Comparison of ENCODE assay signal across 9 mouse cellular contexts in genomic region chr2:43816788-43817581, GRCm38 (mm10).
DNase-seq lines count a peak whose midpoint lies in the region; ATAC-seq and TF ChIP-seq lines count a peak whose summit lies in the region.
"Had no signal": no experiment of that assay in that cellular context is flagged by ENCODE, and none has a peak within 500 bp of the region (broad histone marks: within the 10 kb centered on the region; RNA-seq: fewer than 3 reads in every experiment).

No protein-coding gene starts in this region.

- 0 out of 2 replicates have a peak, but pooled peaks cover 2% of the 10 kb centered on the region for H3K4me1 ChIP-seq in forebrain, embryonic 14.5 days (ENCODE audit: control insufficient read depth, insufficient read depth, low read length)
- H3K4me1 ChIP-seq in forebrain, embryonic 11.5 days (replicated peaks; ENCODE audit: control insufficient read depth, insufficient read depth, low read length) = no peaks in the 10 kb centered on the region
- H3K4me1 ChIP-seq in forebrain, embryonic 16.5 days (replicated peaks; ENCODE audit: control insufficient read depth, insufficient read depth, low read length) = peaks cover 12% of the 10 kb centered on the region
- no peaks in the 10 kb centered on the region for H3K4me1 ChIP-seq in hindbrain, postnatal 0 days (ENCODE audit: insufficient read depth, low read length)
- no peaks in the 10 kb centered on the region for H3K4me1 ChIP-seq in intestine, embryonic 16.5 days (ENCODE audit: control insufficient read depth, insufficient read depth, low read length)

- H3K27me3 ChIP-seq in forebrain, embryonic 14.5 days (replicated peaks; ENCODE audit: control insufficient read depth, insufficient read depth, low read length) = no peaks in the 10 kb centered on the region
- no peaks in the 10 kb centered on the region for H3K27me3 ChIP-seq in forebrain, embryonic 11.5 days (ENCODE audit: control insufficient read depth, insufficient read depth, low read length)
- no peaks in the 10 kb centered on the region for H3K27me3 ChIP-seq in forebrain, embryonic 16.5 days (replicated peaks; ENCODE audit: control insufficient read depth, insufficient read depth, low read length)
- no peaks in the 10 kb centered on the region for H3K27me3 ChIP-seq in hindbrain, postnatal 0 days (ENCODE audit: insufficient read depth, low read length)
- no peaks in the 10 kb centered on the region for H3K27me3 ChIP-seq in intestine, embryonic 16.5 days (replicated peaks; ENCODE audit: control insufficient read depth, insufficient read depth, low read length)

- H3K36me3 ChIP-seq in forebrain, embryonic 14.5 days (ENCODE audit: control insufficient read depth, insufficient read depth, low read length) = no peaks in the 10 kb centered on the region
- no peaks in the 10 kb centered on the region for H3K36me3 ChIP-seq in forebrain, embryonic 11.5 days (ENCODE audit: control insufficient read depth, insufficient read depth, low read length)
- H3K36me3 ChIP-seq in forebrain, embryonic 16.5 days (ENCODE audit: control insufficient read depth, insufficient read depth) = no peaks in the 10 kb centered on the region
- no peaks in the 10 kb centered on the region for H3K36me3 ChIP-seq in hindbrain, postnatal 0 days (ENCODE audit: insufficient read depth, low read length)
- H3K36me3 ChIP-seq in intestine, embryonic 16.5 days (ENCODE audit: control insufficient read depth, insufficient read depth, low read length) = no peaks in the 10 kb centered on the region

- H3K9me3 ChIP-seq in forebrain, embryonic 14.5 days (replicated peaks; ENCODE audit: control insufficient read depth, low read length) = no peaks in the 10 kb centered on the region
- H3K9me3 ChIP-seq in forebrain, embryonic 11.5 days (ENCODE audit: control insufficient read depth, low read length) = no peaks in the 10 kb centered on the region
- H3K9me3 ChIP-seq in forebrain, embryonic 16.5 days (ENCODE audit: control insufficient read depth, low read length) = no peaks in the 10 kb centered on the region
- no peaks in the 10 kb centered on the region for H3K9me3 ChIP-seq in hindbrain, postnatal 0 days (ENCODE audit: low read length)
- H3K9me3 ChIP-seq in intestine, embryonic 16.5 days (ENCODE audit: control insufficient read depth, low read length) = no peaks in the 10 kb centered on the region

- peak; percentile 78 for DNase-seq in forebrain, embryonic 14.5 days (ENCODE audit: low spot score)
- DNase-seq in forebrain, embryonic 11.5 days (ENCODE audit: low spot score) = no peak
- peak; percentile 82 for DNase-seq in hindbrain, postnatal 0 days (ENCODE audit: low spot score)
- DNase-seq in right cerebral cortex, adult 18-20 months = peak; percentile 61
- no peak for DNase-seq in thymus, postnatal 25 days
- DNase-seq in adipocyte (ENCODE audit: low spot score) = no peak

- peak; percentile 86 for ATAC-seq in forebrain, embryonic 14.5 days
- no peak for ATAC-seq in forebrain, embryonic 11.5 days (replicated peaks; ENCODE audit: low FRiP score)
- peak; percentile 89 for ATAC-seq in forebrain, embryonic 16.5 days
- peak; percentile 94 for ATAC-seq in hindbrain, postnatal 0 days
- ATAC-seq in intestine, embryonic 16.5 days = no peak

- H3K4me3 ChIP-seq in forebrain, embryonic 14.5 days (ENCODE audit: low read depth, low read length) = no peak overlapping the region
- no peak overlapping the region for H3K4me3 ChIP-seq in forebrain, embryonic 11.5 days (ENCODE audit: low read depth, low read length)
- H3K4me3 ChIP-seq in forebrain, embryonic 16.5 days (replicated peaks; ENCODE audit: low read length) = no peak overlapping the region
- H3K4me3 ChIP-seq in hindbrain, postnatal 0 days (ENCODE audit: low read length) = no peak overlapping the region
- H3K4me3 ChIP-seq in intestine, embryonic 16.5 days (ENCODE audit: low read length) = no peak overlapping the region

- WGBS in forebrain, embryonic 14.5 days = 59% methylated on average over 8 of the region's 8 CpGs
- 87% methylated on average over 8 of the region's 8 CpGs for WGBS in forebrain, embryonic 11.5 days
- WGBS in forebrain, embryonic 16.5 days = 52% methylated on average over 8 of the region's 8 CpGs
- WGBS in hindbrain, postnatal 0 days = 56% methylated on average over 8 of the region's 8 CpGs
- WGBS in intestine, embryonic 16.5 days = 81% methylated on average over 8 of the region's 8 CpGs

- H3K4me2 ChIP-seq in forebrain, embryonic 14.5 days (ENCODE audit: low read length) = no peak overlapping the region
- no peak overlapping the region for H3K4me2 ChIP-seq in forebrain, embryonic 11.5 days (ENCODE audit: low read depth, low read length, severe bottlenecking)
- no peak overlapping the region for H3K4me2 ChIP-seq in forebrain, embryonic 16.5 days (ENCODE audit: low read length)
- H3K4me2 ChIP-seq in hindbrain, postnatal 0 days (ENCODE audit: low read depth, low read length) = no peak overlapping the region
- H3K4me2 ChIP-seq in intestine, embryonic 16.5 days (ENCODE audit: low read depth, low read length) = no peak overlapping the region

- no peak overlapping the region for H3K9ac ChIP-seq in forebrain, embryonic 14.5 days (ENCODE audit: low read length)
- no peak overlapping the region for H3K9ac ChIP-seq in forebrain, embryonic 11.5 days (ENCODE audit: low read length)
- H3K9ac ChIP-seq in forebrain, embryonic 16.5 days (replicated peaks; ENCODE audit: low read depth, low read length) = no peak overlapping the region
- no peak overlapping the region for H3K9ac ChIP-seq in hindbrain, postnatal 0 days (replicated peaks; ENCODE audit: low read length)
- H3K9ac ChIP-seq in intestine, embryonic 16.5 days (ENCODE audit: low read depth, low read length) = no peak overlapping the region
- H3K9ac ChIP-seq: liver, embryonic 14.5 days had no signal

- TF ChIP-seq CTCF in hindbrain, postnatal 0 days (IDR thresholded peaks at IDR 0.05; ENCODE audit: low read depth) = no peak

- H3K27ac ChIP-seq in forebrain, embryonic 14.5 days (ENCODE audit: low read depth, low read length) = peak overlapping the region; percentile 80
- H3K27ac ChIP-seq in forebrain, embryonic 11.5 days (ENCODE audit: low read depth, low read length) = no peak overlapping the region
- H3K27ac ChIP-seq in forebrain, embryonic 16.5 days (ENCODE audit: low read length) = peak overlapping the region; percentile 84
- H3K27ac ChIP-seq in hindbrain, postnatal 0 days = peak overlapping the region; percentile 49; the same call in 1 of the 2 replicates
- H3K27ac ChIP-seq in intestine, embryonic 16.5 days (ENCODE audit: low read length) = no peak overlapping the region
- H3K27ac ChIP-seq: liver, embryonic 14.5 days had no signal

Comparison
In these comparisons a context has a peak if more than half of its experiments do, and no peak if none do; other contexts are left out.
1. ATAC-seq: peak in forebrain, embryonic 14.5 days (single experiment), forebrain, embryonic 16.5 days (single experiment) and hindbrain, postnatal 0 days (single experiment); none in forebrain, embryonic 11.5 days (single experiment) and intestine, embryonic 16.5 days (single experiment).
2. DNase-seq: peak in forebrain, embryonic 14.5 days (single experiment), hindbrain, postnatal 0 days (single experiment) and right cerebral cortex, adult 18-20 months (single experiment); none in forebrain, embryonic 11.5 days (single experiment), thymus, postnatal 25 days (single experiment) and adipocyte (single experiment).
3. H3K27ac ChIP-seq: peak in forebrain, embryonic 14.5 days (single experiment), forebrain, embryonic 16.5 days (single experiment) and hindbrain, postnatal 0 days (single experiment); none in forebrain, embryonic 11.5 days (single experiment) and intestine, embryonic 16.5 days (single experiment).